Mouse (Mus musculus): ENCODE measurements at regions not wholly inside any gene's neighbourhood (a gene's known extent, or its start where the extent isn't known, plus 50 kb on each side); places are given as distances from the start of the nearest gene placed in this dataset.
"Not testable (repeated sequence)": the region's sequence is repeated elsewhere in the genome, so short reads cannot be mapped to it uniquely, and the experiment has no call there.

- no peak for DNase-seq (ENCODE audit: low read depth, low spot score)
These were observed 153.3 kb upstream of the Ccnh start for GRCm38 (mm10) chr13:85035903-85036302.

DNA sequence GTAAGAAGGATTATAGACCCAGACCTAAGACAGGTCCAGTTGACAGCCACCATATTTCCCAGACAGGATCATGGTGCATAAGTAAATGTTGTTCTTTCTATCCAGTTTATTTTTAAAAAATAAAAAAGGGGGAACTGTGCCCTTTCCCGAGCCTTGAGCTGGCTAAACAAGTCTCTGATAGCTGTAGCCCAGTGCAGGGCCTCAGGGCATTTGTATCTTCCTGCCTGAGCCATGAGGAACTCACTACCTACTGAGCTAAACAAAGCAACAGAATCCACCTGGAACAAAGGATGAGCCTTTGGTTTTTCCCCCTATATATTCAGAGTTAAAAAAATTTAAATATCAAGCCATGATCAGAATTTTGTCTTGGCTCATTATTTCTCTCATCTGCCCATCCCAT is 152.4 kb upstream of the Ccnh start:
- DNase-seq (ENCODE audit: low read depth, low spot score), result no peak

GRCm38 (mm10) chr13:85066585-85067550 is 122.3 kb upstream of the Ccnh start:
- peak; percentile 78 for DNase-seq (ENCODE audit: low read depth, low spot score)

GRCm38 (mm10) chr13:85067551-85068283 is 121.5 kb upstream of the Ccnh start:
- DNase-seq (ENCODE audit: low read depth, low spot score), result no peak

DNA sequence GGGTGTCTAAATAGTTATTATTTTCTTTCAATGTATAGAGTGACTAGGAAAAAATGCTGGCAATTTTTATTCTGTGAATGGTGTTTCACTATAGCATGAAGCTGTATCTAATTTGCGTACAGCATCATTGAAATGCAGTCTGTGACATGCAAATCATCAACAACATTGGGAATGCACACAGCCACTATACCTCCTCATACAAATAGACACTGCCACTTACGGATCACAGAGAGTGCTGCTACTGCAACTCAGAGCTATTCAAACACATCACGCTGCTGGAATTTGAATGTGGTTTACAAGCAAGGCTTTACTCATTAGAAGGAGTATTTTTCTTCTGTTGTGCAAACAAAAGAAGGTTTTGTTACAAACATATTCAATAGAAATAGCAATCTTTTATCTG is 120.8 kb upstream of the Ccnh start:
- no peak for DNase-seq (ENCODE audit: low read depth, low spot score)

- DNase-seq (ENCODE audit: low read depth, low spot score), result peak; percentile 61
These were observed 105.9 kb upstream of the Ccnh start for GRCm38 (mm10) chr13:85083335-85083734.

GRCm38 (mm10) chr13:85083742-85084141 is 105.5 kb upstream of the Ccnh start:
- DNase-seq (ENCODE audit: low read depth, low spot score), result no peak

- no peak for DNase-seq (ENCODE audit: low read depth, low spot score)
These were observed 93.0 kb upstream of the Ccnh start for GRCm38 (mm10) chr13:85096174-85096573.

GRCm38 (mm10) chr13:85123309-85123708 is 65.9 kb upstream of the Ccnh start:
- DNase-seq (ENCODE audit: low read depth, low spot score), result peak; percentile 42

GRCm38 (mm10) chr13:85126573-85127547 is 62.3 kb upstream of the Ccnh start:
- not testable (repeated sequence) for DNase-seq (ENCODE audit: low read depth, low spot score)

DNA sequence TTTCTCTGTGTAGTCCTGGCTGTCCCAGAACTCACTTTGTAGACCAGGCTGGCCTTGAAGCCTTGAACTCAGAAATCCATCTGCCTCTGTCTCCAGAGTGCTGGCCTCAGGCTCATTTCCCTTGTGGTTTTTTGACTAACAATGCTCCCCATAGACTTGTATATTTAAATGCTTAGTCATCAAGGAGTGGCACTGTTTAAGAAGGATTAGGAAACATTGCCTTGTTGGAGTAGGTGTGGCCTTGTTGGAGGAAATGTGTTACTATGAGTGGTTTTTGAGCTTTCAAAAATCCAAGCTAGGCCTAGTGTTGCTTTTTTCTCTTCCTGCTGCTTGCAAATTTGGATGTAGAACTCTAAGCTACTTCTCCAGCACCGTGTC is 61.7 kb upstream of the Ccnh start:
- no peak for DNase-seq (ENCODE audit: low read depth, low spot score)
